Mouse (Mus musculus) cerebellum, postnatal 25 days (tissue): ENCODE results near the gene Med13l.

Experiments used
- DNase-seq, 2 experiments: peaks; one replicate each; pipeline ENCODE4 v3.0.0; 2021; ENCODE audit warnings: mixed read lengths in 2 of 2

Med13l gene

GRCm38 (mm10) chr5:118558841-118559240 is 1.6 kb upstream of the Med13l start:
- DNase-seq: no peak

GRCm38 (mm10) chr5:118559584-118560384 is 695 bp upstream of the Med13l start:
- DNase-seq: peak; percentile 90 to 94

- peak; percentile 67 to 69 for DNase-seq
Measured at GRCm38 (mm10) chr5:118561086-118561987, 858 bp downstream of the Med13l start.

GRCm38 (mm10) chr5:118562206-118562605 is 1.7 kb downstream of the Med13l start:
- no peak for DNase-seq

- DNase-seq: peak in 1 of 2 experiments; percentile 43
Measured at GRCm38 (mm10) chr5:118563590-118563989, 3.1 kb downstream of the Med13l start.

- no peak for DNase-seq
Measured at GRCm38 (mm10) chr5:118567395-118567794, 6.9 kb downstream of the Med13l start.

GRCm38 (mm10) chr5:118569017-118569416 is 8.5 kb downstream of the Med13l start:
- DNase-seq: no peak

GRCm38 (mm10) chr5:118569606-118570580 is 9.4 kb downstream of the Med13l start:
- no peak for DNase-seq

- DNase-seq: no peak
Measured at GRCm38 (mm10) chr5:118571504-118571903, 11.0 kb downstream of the Med13l start.

- DNase-seq: peak; percentile 72 to 77
Measured at GRCm38 (mm10) chr5:118574236-118574635, 13.8 kb downstream of the Med13l start.

- DNase-seq: no peak
Measured at GRCm38 (mm10) chr5:118574997-118575396, 14.5 kb downstream of the Med13l start.

GRCm38 (mm10) chr5:118575909-118576308 is 15.4 kb downstream of the Med13l start:
- DNase-seq: peak in 1 of 2 experiments; percentile 35

- peak in 1 of 2 experiments; percentile 7 for DNase-seq
Measured at GRCm38 (mm10) chr5:118576731-118577130, 16.3 kb downstream of the Med13l start.

- no peak for DNase-seq
Measured at GRCm38 (mm10) chr5:118585355-118585754, 24.9 kb downstream of the Med13l start.

- DNase-seq: no peak
Measured at GRCm38 (mm10) chr5:118586560-118586959, 26.1 kb downstream of the Med13l start.

- DNase-seq: no peak
Measured at GRCm38 (mm10) chr5:118588381-118588925, 28.0 kb downstream of the Med13l start.

GRCm38 (mm10) chr5:118589186-118589892 is 28.9 kb downstream of the Med13l start:
- no peak for DNase-seq

- DNase-seq: no peak
Measured at GRCm38 (mm10) chr5:118590868-118591267, 30.4 kb downstream of the Med13l start.

- no peak for DNase-seq
Measured at GRCm38 (mm10) chr5:118591826-118592499, 31.5 kb downstream of the Med13l start.

GRCm38 (mm10) chr5:118594470-118595236 is 34.2 kb downstream of the Med13l start:
- DNase-seq: peak; percentile 66 to 77
